Mouse (Mus musculus): Measurements from ENCODE around the gene Nuf2. TPM values are rescaled to one million over a fixed set of nuclear protein-coding genes. Genes with fewer than 3 reads are reported as not detected.
A peak's percentile ranks its signal among the peaks of the same experiment; 100 is the strongest.
"Not testable (repeated sequence)": the region's sequence is repeated elsewhere in the genome, so short reads cannot be mapped to it uniquely, and the experiment has no call there.

The Nuf2 gene
- under 1 TPM; 0.69 to 0.76 TPM for total RNA-seq (2021)
- long read RNA-seq, experiment 1: 0 reads
- long read RNA-seq, experiment 2, partial matches to known transcripts: 1 of 1 reads
- long read RNA-seq, experiment 2, other reads (novel, unspliced or antisense): 0 of 1 reads

DNA sequence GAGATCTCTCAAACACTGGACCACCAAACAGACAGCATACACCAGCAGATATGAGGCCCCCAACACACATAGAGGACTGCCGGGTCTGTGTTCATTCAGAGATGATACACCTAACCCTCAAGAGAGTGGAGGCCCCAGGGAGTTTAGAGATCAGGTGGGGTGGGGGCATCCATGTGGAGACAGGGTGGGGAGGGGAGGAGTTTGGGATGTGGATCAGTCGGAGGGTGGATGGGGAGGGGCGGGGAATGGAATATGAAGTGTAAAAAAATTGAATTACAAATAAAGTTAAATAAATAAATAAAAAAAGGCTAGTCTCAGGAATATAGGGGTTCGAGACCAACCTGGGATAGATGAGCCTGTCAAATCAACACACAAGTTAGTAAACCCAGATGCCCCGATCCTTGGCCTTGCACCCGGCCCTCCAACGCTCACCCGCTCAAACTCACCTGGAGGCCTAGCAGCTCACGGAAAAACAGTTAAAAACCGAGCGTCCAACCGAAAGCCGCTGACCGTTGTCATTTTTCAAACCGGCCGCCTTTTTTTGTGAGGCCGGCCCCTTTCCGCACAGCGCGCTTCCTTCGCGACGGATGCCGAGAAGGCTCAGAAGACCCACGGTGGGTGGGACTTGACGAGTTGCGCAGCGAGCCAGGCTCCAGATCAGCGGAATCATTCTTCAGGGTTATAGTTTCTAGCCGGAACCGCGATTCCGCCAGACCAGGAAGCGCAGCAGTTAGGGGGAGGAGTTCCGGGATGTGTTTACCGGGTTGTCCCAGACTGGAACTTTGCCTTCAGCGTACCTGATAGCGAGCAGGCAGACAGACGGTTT lies at the start of gene Nuf2:
Gene Nuf2, minus strand, starts transcription at position 589 of the 826 bp plus-strand sequence.
- intact Hi-C loops (cut with DNase I): loop anchor here (5.0 to 10.0 kb wide), 3 partner anchors 144 to 604 kb away; no protein-coding TSS in a partner anchor
- peak; percentile 95 to 96 for DNase-seq

DNA sequence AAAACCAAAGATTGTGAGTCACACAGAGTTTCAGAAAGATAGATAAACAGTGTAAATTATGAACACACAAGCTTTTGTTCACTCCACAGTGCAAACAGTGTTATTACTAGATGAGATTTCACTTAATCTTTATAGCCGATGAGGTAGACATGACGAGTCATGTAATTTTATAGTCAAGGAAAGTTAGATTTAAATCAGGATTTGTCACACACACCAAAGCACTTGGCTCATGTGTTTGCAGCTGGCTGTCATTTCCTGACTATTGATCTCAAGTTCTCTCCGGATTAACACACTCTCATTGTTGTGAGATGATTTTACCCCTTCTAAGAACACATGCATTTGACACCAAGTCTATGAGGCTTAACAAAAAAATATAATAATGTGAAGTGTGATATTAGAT lies 48.3 kb upstream of the Nuf2 start:
- intact Hi-C loops (cut with DNase I): no loop called here

DNA sequence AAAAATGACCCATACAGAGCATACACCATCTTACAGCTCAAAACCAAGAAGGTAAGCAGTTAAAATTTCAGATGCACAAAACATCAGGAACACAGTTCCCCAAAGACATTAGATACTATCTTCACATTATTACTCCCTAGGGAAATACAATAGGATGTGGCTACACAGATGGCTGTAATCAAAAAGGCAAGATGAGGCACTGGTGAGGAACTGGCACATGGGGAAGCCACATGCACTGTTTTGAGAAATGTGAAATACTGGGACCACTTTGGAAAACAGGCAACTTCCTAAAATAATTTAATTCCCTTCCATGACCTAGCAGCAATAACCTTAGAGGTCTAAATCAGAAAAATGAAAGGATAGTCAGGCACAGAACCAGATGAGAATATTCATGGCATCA lies 42.9 kb upstream of the Nuf2 start:
- intact Hi-C loops (cut with DNase I): no loop called here
- no peak for DNase-seq

More for the DNA sequence above, 48.3 kb upstream of the Nuf2 start:
- no peak for DNase-seq

DNA sequence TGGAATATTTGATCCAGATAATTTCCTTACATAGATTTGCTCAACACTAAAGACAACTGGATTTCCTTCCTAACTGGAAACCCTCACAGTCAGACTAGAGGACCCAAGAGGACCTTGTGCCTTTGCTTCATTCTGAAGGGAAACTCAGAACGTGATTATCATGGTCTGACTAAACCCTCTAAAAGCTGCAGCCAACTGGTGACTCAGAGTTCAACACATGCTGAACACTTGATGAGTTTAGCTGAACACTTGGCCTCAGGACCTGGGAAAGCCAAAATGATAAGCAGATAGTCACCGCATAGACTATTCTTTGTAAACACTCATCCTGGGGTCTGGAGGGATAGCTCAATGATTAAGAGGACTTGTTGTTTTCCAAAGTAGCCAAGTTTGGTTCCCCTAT lies 24.4 kb upstream of the Nuf2 start:
- intact Hi-C loops (cut with DNase I): loop anchor here (10.0 kb wide), 1 partner anchor 109 kb away; no protein-coding TSS in a partner anchor
- no peak for DNase-seq

DNA sequence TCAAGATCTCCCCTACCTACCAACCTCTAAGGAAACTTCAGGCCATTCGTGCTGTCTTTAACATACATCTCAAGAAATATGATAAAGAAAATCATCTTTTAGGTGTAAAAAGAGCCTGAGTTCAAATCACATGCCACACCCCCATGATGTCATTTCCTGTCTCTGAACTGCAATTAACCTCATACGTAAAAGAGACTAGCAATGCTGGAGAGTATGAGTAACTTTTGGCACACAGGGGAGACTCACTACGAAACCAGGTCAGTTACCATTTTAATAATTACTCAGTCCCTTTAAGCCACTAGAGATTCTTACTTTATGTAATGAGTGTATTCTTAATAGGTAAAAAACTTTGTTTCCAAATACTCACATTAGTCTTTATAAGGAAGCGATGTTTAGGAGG lies 23.8 kb upstream of the Nuf2 start:
- intact Hi-C loops (cut with DNase I): loop anchor here (10.0 kb wide), 1 partner anchor 110 kb away; no protein-coding TSS in a partner anchor
- no peak for DNase-seq

DNA sequence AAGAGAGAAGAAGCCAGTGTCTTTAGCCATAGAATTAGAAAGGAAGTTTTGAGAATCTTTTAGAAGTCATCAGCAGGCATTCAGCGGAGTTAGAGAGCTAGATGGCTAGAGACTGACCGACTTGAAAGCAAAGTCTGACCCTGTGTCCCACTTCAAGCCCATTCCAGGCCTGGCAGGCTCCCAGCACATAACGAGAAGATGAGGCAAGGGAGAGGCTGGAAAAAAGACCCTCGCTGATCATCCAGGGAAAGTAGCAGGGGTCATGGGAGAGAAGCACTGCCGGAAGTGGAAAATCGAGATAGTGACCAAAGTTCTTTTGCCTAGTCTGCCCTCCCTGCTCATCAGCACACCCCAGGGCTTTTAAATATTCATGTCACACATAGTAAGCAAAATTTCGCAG lies 22.2 kb upstream of the Nuf2 start:
- DNase-seq: no peak
- intact Hi-C loops (cut with DNase I): loop anchor here (10.0 kb wide), 1 partner anchor 111 kb away; no protein-coding TSS in a partner anchor

DNA sequence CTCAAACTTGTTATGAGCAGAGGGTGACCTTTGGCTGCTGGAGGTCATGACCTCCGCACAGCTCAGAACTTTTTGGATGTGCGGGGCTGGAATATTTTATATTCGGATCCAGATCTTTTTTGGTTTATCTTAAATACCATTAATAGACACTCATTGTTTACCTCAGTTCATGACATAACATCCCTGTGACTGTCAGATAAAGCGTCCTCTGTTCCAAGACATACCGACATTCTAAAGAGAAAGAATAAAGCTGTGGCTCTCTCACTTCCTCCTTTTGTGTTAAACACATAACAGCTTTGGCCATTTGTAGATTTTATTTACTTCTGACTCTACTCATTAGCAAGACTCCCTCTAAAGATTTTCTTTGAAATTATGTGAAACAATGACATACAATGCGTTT lies 9.2 kb upstream of the Nuf2 start:
- intact Hi-C loops (cut with DNase I): no loop called here
- DNase-seq: no peak

DNA sequence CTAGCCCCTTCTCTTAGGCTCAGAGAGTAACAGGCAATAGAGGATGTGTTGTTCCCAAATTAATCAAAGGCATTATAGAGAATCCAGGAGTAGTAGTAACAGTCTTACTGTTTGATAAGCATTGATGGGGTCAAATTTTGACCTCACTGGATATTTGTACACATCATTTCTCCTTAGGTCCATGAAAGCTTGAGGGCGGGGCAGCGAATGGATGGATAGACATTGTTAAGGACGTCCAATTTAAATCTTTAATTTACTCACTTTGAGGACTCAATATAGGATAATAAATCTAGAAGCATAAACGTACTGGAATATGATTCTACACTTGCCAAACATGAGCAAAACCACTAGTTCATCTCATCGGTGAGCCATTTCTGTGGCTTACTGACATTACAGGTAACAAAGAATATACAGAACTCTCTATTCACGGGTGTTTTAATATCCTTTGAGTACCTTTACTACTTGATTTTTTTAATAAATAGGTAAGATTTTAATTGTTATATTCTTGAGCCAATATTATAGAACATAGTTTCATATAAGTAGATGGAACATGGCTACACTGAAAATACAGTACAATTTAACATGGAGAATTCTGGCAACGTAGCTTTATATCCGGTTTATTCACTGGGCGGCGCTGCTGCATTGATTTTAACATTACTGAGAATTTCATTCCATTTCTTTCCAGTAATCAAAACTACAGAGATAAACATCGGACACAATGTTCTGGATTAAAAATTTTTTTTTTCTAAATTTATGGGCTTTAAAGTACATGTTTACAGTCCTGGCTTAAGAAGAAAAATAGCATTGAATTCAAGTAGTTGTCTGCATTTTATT lies 655 bp upstream of the Nuf2 start:
- intact Hi-C loops (cut with DNase I): loop anchor here (2.0 to 10.0 kb wide), 4 partner anchors 143 to 603 kb away; no protein-coding TSS in a partner anchor
- peak; percentile 23 to 65 for DNase-seq

DNA sequence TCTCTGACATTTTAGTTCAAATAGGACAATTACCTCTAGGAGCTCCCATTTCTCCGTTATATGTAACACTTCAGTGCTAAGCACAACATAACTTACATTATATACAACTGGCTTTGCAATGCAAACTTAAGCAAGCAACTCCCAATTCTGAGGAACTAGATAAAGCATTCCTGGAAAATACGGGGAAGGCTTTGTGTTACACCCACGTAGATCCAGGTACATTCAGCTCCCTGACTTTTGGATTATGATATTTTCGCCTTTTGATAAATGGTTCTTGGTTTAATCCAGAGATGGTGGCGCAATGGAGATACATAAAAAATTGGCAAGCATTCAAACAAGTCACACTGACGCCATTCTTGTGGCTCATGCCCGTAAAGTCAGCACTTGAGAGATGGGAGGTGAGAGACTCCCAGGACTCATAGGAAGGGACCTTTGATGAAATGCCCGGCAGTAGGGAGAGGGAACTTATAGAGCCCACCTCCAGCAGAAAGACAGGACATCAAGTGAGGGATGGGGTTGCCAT lies 1.2 kb downstream of the Nuf2 start:
- intact Hi-C loops (cut with DNase I): loop anchor here (5.0 to 10.0 kb wide), 3 partner anchors 145 to 605 kb away; no protein-coding TSS in a partner anchor

DNA sequence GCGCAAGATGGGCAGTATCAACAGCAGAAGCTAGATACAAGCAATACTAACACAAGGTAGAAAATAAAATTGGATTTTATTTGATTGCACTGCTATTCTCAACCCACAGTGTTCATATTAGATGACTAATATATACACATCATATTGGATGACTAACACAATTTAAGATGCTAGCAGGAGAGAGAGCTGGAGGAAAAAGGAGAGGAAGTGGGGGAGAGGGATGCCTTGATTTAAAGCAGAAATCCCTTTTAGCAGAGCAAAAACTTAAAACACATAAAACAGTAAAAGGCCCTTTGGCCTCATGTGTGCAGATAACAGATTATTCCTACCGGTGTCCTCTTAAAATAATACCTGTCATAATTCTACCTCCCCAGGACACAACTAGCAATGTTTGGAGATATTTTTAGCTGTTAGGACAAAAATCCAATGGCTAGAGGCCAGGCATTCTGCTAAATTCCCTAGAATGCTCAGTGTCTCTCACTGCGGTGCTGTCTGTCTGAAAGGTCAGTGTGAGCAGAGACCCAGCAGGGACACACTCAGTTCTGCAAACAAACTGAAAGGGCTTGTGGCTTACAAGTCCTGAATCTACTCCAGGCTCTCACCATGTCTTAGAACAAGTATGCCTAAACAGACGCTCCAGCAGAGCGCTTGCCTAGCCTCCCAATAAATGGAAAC lies 5.1 kb downstream of the Nuf2 start:
- DNase-seq: no peak
- intact Hi-C loops (cut with DNase I): no loop called here

More for the DNA sequence above, 1.2 kb downstream of the Nuf2 start:
- no peak for DNase-seq

DNA sequence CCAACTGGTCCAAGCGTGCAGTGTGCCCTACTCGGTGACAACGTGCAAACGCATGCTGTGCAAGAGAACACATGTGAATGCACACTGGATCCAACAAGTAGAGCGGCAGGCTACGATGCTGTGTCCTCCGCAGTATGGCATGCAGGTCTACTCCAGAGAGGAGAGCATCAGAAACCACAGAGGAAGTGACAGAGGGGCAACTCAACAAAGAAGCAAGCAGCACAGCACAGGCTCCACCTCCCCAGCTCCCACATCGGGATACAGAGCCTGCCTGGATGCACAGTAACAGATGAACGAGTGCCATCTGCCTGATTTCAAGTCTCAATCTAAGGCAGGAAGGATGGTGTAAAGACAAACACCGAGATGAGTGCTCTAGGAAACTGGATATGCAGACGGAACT lies 11.9 kb downstream of the Nuf2 start:
- intact Hi-C loops (cut with DNase I): no loop called here

DNA sequence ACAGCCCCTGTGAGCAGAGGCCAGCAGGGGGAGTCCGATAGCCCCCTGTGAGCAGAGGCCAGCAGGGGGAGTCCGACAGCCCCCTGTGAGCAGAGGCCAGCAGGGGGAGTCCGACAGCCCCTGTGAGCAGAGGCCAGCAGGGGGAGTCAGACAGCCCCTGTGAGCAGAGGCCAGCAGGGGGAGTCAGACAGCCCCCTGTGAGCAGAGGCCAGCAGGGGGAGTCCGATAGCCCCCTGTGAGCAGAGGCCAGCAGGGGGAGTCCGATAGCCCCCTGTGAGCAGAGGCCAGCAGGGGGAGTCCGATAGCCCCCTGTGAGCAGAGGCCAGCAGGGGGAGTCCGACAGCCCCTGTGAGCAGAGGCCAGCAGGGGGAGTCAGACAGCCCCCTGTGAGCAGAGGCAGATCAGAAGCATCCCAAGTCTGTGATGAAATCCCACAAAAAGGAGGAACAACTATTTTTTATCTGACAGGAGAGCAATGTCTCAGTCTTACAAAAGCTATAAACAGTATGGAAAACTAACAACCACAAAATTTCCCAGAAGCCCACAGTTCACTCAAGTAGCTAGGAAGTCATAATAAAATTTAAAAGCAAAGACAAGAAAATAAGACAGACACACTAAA lies 13.3 kb downstream of the Nuf2 start:
- DNase-seq; intact Hi-C loops (cut with DNase I): not testable (repeated sequence)

More for the DNA sequence above, 11.9 kb downstream of the Nuf2 start:
- no peak for DNase-seq

DNA sequence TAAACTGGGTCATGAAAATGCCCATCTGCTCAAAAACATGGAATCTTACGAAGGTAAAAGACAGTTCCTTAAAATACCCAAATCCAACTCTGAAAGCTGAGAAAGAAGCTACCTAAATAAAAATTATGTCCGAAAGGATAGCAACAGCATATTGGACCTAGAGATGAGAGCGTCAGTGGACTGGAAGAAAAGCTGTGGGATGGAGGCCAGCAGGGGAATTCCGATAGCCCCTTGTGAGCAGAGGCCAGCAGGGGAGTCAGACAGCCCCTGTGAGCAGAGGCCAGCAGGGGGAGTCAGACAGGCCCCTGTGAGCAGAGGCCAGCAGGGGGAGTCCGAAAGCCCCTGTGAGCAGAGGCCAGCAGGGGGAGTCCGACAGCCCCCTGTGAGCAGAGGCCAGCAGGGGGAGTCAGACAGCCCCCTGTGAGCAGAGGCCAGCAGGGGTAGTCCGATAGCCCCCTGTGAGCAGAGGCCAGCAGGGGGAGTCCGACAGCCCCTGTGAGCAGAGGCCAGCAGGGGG lies 13.8 kb downstream of the Nuf2 start:
- intact Hi-C loops (cut with DNase I): no loop called here

DNA sequence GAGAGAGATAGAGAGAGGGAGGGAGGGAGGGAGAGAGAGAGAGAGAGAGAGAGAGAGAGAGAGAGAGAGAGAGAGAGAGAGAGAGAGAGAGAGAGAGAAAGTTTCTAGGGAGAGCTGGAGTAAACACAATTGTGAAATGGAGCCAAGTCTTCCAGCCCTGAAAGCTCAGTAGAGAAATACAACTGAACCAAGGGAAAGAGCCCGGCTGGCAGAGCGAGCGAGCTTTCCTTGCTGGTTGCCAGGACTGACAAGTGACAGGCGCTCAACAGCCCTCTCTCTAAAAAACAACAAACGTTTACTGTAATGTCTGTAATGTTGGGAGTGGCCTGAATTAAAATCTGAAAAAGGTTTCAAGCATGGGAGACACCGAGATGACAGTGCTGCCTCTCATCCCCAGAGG lies 24.9 kb downstream of the Nuf2 start:
- no peak for DNase-seq
- intact Hi-C loops (cut with DNase I): no loop called here

More for the DNA sequence above, 13.8 kb downstream of the Nuf2 start:
- DNase-seq: no peak

DNA sequence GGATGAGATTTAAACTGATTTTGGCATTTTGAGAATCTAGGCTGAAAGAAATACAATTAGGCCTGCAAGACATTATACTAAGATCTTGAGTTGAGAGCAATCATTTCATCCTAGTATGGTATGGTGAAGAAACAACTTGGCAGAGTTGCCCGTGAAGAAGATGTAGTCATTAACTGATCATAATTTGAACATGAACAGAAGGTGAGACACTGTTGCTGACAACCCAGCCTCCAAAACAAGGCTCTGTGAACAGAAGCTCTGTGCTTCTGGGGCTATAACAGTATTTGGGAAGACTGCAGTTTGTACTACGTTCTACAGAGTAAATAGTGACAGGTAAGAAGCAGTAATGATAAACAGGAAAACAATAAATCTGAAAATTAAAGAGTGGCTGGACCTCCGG lies 28.4 kb downstream of the Nuf2 start:
- intact Hi-C loops (cut with DNase I): no loop called here

DNA sequence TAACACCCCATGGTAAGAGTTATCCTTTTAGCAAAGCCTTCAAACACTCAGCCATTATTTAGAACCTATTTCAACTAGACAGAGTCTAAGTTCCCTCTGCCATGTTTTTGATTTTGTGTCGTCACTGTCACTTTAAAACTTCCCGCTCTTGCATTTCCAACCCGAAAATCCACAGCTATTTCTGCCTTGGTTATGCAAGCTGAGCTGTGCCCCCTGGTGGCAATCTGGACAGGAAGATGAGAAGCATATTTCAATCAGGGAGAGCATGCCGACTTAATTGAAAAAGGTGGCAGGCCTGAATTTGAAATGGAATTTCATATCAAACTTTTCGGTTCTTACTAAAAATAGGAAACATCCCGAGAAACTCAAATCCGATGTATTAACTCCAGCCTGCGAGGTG lies 35.6 kb downstream of the Nuf2 start:
- intact Hi-C loops (cut with DNase I): no loop called here
- no peak for DNase-seq

More for the DNA sequence above, 28.4 kb downstream of the Nuf2 start:
- DNase-seq: no peak

DNA sequence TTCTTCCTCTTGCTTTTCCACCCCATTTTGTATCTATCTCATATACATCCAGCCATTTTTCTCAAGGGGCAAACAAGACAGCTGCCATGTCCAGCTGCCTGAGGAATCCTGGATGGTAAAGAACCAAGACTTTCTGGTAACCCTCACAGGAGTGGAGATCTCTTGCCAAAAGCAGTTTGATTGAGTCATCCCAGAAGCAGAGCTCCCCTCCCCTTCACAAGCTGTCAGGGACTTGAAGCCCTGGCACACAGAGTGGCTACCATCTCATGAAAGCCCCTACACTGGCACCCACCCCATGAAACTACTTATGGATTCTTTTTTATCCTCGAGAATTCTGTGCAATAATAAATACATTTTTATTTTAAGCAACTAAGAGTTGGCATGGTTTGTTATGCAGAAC lies 39.7 kb downstream of the Nuf2 start:
- no peak for DNase-seq
- intact Hi-C loops (cut with DNase I): no loop called here

DNA sequence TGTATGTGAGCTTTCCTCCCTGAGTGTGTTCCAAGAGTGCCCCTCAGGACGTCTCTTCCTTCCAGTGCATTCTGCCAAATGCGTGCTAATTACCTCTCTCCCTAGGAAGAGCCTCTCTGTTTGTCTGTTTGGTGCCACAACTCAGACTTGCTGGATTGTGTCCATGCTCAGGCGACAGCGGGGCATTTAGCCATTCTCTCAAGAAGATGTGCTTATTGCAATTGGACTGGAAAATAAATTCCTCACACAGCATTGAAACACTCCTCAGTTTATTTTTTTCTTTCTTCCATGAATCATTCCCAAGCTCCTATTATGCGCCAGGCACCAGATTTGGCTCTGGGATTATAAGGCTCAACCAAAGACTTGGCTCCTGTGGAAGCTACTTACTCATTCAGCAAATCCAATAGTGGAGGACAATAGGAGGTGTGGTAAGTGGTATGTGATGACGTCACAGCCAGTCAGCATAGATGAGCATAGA lies 45.8 kb downstream of the Nuf2 start:
- no peak for DNase-seq
- intact Hi-C loops (cut with DNase I): no loop called here

DNA sequence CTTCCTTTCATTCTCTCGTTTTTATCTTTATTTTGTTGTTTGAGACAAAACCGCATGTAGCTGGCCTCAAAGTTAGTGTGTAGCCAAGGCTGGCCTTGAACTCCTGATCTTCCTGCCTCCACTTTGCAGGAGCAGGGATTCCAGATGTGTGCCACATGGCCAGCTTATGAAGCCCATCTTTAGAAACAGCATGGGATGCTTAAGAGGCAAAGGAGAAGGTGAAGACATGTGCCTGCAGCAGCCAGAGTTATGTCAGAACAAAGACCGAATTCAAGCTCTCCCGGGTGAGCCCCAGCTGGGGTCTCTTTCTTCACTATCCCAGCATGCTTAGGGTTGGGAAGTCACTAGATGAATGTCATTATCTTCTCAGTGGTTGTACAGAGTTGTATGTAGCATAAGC lies 46.7 kb downstream of the Nuf2 start:
- intact Hi-C loops (cut with DNase I): no loop called here
- no peak for DNase-seq

Data from gastrocnemius, postnatal 36 days (tissue).